Mouse (Mus musculus): ENCODE data around the gene Enox2.
A peak's percentile ranks its signal among the peaks of the same experiment; 100 is the strongest.
"Not testable (repeated sequence)": the region's sequence is repeated elsewhere in the genome, so short reads cannot be mapped to it uniquely, and the experiment has no call there.

Enox2 gene

DNA sequence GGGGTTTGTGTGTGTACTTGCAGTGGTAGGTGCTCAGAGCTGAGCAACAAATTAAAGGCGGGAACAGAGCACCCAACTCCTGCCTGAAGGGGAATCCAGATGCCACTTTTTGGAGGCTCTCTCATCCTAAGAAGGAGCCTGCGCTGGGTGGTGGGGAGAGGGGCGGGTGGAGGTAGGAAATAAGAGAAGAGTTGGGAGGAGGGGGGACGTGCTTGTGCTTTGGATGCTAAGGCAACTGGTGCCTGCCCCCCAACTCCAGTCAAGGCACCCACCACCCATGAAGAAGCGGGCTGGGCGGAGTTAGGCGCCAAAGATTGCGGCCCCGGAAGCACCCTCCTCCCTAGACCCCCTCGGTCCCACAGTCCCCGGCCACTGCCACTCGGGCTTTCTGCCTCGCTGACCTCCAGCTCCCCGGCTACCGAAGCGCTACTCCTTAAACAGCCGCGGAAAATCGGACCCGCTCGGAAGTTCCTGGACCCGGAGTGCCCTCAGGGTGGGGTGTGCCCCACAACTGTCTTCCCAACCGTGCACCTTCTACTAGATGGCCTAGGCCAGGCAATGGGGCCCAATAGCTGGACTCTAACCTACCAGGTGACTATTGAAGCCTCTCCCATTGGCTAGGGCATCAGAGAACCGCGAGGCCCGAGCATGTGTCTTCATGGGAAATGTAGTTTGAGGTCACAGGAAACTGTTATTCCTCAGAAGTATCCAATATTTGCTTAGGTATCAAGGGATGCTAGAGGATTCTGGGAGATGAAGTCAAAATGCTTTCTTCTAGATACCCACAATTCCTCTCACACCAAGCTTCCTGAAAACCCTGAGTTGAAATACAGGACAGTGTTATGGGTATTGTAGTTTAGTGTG lies at the start of gene Enox2:
Gene Enox2, minus strand, starts transcription at position 560 of the 864 bp plus-strand sequence.
- peak; percentile 79 for DNase-seq (ENCODE audit: low spot score)

DNA sequence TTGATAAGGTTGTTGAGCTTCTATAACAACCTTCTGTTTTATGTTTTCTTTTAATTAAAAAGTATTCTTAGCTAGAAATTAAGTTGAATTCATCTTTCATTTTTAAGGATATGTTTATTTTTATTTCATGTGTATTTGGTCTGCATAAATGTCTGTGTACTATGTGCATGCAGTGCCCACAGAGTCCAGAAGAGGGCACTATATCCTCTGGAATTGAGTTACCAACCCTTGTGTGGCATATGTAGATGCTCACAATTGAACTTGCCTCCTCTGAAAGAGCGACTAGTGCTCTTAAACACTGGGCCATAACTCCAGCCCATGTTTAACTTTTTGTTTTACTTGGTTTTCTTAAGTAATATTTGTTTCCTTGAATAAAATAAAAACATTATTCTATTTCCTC lies 21.4 kb upstream of the Enox2 start:
- DNase-seq (ENCODE audit: low spot score) = no peak

DNA sequence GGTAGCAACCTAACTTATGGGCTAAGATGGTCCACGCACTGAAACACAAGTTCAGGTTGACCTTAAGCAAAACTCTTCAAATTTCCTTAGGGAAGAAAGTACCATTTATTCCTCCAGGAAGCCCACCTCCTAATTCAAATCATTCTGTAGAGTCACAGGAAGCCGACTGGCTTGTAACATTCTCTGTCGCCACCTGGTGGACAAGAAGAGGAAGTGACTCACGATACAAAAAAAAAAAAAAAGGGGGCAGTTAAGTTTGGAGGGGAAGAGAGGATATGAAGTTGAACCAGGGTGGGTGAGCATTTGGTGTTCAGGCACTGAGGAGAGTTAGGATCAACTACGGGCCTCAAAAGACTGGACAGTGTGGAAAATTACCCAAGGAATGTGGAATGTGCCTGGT lies 18.6 kb upstream of the Enox2 start:
- no peak for DNase-seq (ENCODE audit: low spot score)

DNA sequence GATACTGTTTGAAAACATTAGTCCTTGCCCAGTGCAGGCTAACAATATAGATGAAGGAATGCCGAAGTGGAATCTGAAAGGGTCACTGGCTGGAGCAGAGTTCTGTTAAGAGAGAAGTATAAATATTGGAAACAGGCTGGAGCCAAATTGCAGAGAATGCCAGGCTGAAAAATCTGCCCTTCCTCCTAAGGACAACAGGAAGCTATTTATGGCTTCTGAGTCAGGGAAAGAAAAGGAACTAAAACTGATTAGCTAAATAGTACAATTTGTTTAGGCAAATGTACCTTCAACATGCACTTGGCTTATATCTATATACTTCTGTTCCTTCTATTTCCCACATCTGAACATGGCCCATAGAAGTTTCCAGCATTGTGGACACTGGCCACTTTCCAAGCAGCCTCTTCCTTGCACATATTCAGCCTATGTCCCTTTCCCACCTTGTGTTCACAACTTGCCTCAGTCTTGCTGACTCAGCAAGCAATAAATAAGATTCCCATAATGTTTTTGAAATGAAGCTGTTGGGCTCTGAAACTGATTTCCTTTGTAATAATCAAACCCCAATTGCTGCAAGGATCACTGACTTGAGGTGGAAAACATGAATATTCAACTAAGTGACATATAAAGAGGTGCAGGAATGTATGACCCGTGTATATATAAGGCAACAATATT lies 8.0 kb downstream of the Enox2 start:
- no peak for DNase-seq (ENCODE audit: low spot score)

DNA sequence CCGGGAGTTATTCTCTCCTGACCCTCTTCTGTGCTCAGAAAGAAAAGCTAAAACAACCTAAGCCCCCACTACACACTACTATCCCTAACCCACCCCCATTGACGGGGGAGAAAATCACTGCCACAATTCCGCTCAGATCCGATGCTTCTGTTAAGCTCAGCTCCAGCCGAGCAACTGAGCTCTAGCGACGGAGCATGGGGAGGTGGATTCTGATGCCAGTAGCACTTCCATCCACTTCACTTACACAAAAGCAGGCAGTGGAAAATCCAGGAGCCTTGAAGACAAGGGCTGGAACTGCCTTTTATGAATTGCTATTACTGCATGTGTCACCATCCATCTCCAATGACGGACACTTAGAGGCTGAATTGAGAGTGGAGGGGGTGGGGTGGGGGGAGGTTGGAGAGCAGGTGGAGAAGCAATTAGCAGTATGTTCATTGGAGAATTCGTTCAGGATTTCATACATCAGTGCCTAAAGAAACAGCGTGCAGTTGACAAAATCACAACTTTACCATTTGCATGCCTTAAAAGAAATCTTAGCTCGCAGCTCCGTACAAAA lies 14.5 kb downstream of the Enox2 start:
- DNase-seq (ENCODE audit: low spot score) = no peak

DNA sequence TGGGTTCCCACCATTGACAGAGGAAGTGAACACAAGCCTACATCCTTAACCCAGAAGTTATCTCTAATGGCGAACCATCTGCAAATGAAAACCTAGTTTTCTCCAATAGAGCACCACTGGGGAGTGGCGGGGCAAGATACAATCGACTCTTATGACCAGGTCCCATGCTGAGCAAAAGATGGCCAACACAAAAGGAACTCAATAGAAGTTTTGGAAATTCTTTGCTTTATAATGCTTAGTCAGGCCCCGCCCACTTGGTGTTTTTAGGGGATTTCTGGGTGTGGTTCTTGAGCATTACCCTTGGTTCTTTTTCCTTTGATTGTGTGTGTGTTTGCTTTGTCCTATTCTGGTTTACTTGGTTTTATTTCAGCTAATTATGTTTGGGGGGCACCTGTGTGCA lies 37.2 kb downstream of the Enox2 start:
- no peak for DNase-seq (ENCODE audit: low spot score)

DNA sequence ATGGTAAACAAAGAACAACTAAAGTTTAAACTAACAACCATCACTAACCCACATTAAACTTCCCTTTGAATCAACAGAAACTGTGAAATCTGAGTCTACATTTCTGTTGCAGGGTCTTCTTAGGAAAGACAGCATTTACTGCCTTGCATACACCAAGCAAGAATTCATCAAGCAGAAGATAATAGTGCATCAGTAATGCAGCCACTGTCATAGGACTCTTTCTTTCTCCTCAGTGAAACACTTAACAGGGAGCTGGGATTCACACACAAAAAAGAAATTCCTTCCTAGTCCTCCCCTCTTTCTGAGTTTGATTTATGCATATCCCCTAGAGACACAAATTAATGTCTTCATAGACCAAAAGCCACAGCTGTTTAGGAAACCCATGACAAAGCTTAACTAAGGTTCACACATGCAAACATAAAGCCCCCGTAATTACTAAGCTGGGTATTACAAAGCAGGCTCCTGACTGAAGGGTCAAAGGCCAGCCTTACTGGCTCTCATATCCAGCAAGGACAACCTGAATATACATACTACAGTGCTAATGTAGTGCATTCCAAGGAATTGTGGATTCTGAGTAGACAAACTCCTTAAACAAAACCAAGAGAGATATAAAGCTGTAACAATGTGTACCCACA lies 62.1 kb downstream of the Enox2 start:
- no peak for DNase-seq (ENCODE audit: low spot score)

DNA sequence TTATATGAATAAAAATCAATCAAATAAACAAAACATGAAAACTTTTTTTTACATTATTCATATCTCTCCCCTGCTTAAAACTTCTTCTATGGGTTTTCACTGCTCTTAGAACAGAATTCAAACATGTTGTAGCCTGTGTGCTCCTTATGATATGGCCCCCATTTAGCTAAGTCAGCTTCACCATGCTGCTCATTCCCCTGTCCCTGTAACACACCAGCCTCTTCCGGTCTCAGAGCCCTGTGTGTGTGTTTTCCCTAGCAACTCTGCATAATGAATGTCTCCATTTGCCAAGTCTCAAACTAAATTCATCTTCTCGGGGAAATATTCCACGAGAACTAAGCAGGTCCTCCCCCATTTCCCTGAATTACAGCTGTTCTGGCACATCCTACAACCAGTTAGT lies 71.6 kb downstream of the Enox2 start:
- no peak for DNase-seq (ENCODE audit: low spot score)

DNA sequence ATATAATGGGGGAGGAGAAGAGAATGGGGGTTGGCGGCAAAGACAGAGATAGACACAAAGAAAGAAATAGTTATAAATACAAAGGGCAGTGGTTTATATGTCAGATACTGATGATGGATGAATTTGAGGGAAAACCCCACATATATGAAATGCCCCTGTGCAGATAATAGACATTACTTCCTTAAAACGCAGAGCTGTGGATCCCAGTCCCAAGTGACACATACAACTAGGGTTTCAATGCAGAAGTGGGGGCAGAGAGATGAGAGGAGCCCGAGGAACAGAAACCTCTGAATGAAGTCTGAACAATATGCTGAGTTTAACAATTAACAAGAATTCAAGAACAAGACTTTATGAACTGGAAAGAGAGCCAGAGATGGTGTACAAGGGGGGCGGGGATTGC lies 91.7 kb downstream of the Enox2 start:
- no peak for DNase-seq (ENCODE audit: low spot score)

DNA sequence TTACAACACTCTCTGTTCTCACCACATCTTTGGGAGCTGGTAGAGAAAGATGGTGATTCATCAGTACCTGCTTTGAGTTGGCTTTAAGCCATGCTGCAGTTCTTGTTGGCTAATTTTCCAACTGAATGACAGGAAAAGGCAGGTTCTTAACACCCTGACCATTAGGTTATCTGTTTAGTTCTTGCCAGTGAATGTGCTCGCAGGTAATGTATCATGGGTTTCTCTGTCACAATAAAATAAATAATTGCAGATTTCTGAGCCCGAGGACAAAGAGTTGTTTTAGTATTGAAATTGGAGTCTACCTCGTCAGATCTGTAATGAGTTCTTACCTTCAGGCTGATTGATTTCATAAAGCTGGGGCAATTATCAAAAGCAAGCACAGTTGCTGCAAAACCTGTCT lies 106.9 kb downstream of the Enox2 start:
- no peak for DNase-seq (ENCODE audit: low spot score)

DNA sequence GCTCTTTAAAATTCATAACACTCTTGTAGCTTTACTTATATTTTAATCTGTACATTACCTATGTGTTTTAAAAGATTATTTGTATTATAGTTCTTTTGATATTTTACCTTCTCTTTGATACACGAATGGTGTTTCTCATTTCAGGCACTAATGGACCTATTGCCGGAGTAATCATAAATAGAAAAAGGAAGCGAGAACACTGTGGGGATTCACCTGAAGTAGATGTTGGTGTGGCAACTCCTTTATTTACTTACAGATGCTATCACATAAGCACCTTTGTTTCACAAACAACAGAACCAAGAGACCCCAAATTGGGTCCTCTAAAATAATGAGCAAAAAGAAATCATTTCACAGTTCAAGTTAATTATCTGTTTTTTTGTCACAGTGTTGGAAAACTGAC lies 109.4 kb downstream of the Enox2 start:
- DNase-seq (ENCODE audit: low spot score) = no peak

DNA sequence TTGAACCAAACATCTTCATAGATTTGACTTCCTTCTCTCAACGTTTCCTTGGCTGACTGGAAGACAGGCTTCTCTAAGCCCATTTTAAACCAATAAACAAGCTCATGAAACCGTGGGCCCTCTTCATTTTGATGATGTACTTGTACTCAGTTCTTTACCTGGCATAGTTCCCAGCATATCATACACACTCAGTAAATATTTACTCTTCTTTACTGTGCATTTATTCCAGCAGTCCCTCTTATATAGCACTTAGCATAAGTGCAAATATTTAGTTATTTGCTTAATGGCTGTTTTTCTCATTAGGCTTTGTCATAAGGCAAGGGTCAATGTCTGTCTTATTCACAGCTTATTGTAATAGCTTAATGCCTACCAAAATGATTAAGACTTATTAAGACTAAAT lies 133.8 kb downstream of the Enox2 start:
- DNase-seq (ENCODE audit: low spot score) = no peak

DNA sequence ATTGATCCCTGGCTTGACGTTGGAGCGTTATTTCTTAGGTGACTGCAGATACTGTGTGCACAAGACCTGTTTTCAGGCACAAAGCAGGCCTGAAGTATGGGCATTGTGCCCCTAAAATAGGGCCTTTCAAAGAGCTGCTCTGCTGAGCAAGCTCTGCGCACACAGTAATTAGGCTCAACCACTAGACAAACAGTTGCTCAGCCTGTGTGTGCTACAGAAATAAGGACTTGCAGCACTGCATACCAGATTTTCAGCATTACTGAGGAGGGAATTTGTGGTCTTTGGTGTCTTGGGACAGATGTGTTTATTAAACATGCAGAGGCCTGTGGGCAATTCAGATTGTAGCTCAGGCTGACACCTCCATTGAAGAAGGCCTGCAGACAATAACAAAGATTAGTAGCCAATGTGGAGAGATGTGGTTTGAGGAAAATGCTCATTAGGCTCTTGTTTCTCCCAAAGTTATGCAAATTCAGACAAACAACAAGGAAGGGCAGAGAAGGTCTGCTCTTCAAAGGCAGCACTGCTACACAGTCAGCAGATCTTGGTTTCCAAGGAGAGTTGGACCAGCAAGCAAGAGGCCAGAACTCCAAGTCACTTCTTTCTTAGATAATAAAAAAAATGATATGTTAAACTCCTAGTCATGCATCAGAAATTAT lies 163.2 kb downstream of the Enox2 start:
- no peak for DNase-seq (ENCODE audit: low spot score)

DNA sequence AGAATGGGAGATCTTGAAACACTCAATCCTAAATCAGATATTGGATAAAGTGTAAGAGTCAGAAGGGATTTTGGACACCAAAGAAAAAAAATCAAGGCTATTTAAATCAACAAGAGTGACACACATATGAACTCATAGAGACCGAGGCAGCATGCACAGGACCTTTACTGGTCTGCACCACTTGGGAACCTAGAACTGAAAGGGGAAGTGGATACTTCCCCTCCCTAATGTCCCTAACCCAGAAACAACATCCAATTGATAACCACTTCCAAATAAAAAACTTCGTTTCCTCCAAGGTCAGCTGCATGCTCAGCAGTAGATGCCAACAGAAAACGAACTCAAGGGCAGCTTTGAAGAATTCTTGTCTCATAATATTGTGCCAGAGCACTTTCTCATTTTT lies 171.6 kb downstream of the Enox2 start:
- DNase-seq (ENCODE audit: low spot score) = no peak

DNA sequence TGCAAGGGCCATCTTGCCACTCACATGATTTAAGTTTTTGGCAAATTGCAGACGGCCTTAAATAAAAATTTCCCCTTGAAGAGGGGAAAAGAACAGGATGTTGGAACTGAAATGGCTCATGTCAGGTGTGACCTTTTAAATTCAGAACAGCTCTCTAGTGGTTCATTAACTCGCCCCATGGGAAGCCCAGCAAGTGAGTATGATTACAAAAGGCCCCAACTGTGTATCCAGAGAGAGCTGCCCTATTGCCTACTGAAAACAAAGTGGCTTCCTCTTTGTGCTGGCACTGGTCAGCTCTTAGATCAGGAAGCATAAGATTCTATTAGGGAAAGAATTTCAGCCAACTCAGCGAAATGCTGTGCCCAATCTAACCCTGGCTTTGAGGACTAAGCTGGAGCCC lies 175.6 kb downstream of the Enox2 start:
- DNase-seq (ENCODE audit: low spot score) = no peak

DNA sequence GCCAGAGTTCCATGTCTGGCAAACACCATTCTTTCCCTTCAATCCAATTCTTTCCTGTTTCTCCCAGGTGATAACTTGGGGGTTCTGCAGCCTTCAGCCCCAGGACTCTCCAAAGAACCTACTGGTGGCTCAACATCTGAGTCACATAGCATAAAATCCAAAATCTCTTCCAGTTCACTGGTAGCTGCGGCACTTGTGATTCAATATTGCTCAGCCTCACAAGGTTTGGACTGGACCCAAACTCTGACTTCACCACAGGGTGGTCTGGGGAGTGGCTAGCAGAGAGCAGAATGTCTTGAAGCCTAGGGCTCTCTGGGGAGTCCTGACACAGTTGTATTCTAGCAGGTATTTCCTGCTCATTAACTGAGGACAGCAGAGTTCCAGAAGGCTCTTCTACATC lies 187.5 kb downstream of the Enox2 start:
- not testable (repeated sequence) for DNase-seq (ENCODE audit: low spot score)

DNA sequence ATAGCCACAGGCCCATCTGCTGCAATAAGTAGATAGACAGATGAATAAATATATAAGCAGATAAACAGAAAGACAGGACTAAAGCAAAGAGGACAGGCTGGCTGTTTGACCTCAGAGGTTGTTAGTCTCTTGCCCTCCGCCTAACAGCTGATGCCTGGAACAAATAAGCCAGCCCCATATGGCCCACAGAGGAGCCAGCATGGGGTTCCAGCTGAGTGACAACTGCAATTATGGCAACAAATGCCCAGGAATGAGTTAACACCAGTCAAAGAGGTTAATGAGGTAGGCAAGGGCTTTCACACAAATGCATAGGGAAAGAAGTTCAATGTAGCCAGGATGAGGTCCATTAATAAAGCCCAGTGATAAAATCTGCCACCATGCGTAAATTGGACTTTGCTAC lies 191.8 kb downstream of the Enox2 start:
- no peak for DNase-seq (ENCODE audit: low spot score)

DNA sequence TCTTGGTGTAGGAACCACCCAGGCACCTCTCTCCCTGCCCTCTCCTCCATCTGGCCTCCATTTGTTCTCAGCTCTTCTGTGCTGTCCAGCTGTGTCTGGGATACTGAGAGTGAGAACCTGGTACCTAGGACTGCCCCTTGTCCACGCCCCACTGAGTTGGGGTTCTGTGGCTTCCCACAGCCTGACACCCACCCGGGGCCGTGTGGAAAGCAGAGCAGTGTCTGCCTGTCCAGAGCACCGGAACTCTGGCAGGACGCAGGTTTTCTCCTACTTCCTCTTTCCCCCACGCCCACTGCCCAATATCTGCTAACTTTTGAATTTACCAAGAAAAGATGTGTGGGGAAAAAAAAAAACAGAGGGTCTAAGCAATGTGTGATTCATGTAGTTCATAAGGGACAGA lies 213.0 kb downstream of the Enox2 start:
- DNase-seq (ENCODE audit: low spot score) = no peak

DNA sequence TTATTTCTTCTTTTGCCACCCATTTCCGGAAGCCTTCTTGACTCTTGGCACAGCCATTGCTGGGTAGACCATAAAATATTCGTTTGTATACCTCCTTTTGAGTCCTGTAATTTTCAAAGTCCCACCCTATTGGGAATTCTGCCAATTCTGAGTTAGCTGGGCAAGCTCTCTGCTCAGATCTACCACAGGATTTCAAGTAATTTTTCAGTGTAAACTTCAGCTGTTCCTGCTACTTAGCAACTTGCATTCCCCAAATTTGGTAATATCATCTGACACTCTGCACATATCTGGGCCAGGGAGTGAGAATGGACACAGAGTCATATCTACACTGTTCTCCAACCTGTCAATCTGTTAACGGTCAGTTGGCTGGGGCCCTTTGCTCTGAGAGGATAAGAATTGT lies 214.5 kb downstream of the Enox2 start:
- DNase-seq (ENCODE audit: low spot score) = no peak

DNA sequence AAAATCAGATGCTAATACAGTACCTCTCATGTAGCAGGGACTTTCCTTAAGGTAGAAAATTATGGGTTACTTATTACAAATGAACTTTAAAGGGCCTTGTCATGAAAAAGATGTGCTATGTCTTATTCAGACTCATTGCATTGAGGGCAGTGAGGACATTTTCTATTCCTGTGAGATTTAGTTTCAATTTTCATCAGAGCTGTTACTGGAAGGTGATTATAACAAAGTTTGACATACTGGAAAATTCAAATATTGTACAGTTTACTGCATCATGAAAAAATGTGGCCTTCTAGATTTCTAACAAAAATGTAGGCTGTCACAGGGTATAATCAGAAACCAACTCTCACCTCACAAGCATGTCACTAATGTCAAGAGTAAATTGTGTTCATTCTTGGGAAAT lies 242.9 kb downstream of the Enox2 start:
- DNase-seq (ENCODE audit: low spot score) = no peak

DNA sequence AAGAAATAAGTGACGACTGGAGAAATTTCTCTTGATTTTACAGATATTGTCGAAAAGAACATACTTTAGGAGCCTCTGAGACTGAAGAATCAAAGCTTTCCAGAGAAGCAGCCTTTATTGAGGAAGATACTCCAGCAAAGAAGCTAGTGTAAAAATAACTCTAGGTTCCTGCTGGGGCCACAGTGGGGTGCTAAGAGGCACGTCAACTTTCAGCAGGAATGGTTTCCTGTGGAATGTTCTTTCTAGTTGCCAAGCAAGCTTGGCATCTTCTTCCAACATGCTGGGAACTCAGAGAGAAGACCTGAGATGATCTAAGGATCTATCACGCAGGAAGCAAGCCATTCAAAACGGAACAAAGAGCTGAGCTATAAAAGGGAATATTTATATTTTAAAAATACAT lies 278.3 kb downstream of the Enox2 start:
- no peak for DNase-seq (ENCODE audit: low spot score)

DNA sequence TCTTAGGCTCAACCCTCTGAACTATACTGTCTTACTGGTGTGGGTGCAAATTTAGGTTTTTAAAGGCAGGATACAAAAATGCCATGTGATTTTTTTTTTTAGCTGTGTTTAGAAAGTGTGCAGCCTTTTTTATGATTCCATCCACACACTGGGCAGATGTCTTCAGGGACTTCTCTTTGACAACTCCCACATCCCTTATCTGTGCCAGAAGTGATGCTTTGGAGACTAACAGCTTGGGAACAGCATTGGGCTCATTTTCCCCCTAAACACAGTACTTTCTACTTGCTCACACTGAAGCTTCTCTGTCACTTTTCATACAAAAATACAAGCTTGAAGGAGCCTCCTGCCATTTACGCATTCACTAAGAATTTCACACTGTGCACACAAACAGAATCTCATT lies 282.4 kb downstream of the Enox2 start:
- no peak for DNase-seq (ENCODE audit: low spot score)

Measured in layer of hippocampus, adult 9-10 months (tissue).